In the genomic region with DNA sequence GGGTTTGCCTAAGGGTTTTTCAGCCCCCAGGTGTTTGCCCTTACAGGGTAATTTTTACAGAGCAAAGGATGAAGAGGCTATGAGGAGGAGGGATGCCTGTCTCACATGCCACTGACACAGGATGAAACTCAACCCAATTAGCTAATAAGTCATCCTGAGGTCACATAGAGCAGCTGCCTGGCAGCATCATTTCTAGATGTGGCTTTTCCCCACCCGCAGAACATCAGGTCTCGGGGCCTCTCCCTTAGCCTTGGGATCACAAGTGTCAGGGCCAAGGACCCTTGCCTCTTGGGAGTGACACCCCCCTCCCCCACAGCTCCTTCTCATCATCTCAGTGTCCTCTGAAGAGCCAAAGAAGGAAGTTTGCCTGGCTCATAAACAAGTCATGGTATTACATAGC, we compare ENCODE assay signal across 15 mouse cellular contexts.
"Had no signal": no experiment of that assay in that cellular context is flagged by ENCODE, and none has a peak within 500 bp of the region (broad histone marks: within the 10 kb centered on the region; RNA-seq: fewer than 3 reads in every experiment).

No protein-coding gene starts in this region.

- H3K4me3 ChIP-seq: megakaryocyte, embryonic 14.5 days; midbrain, embryonic 13.5 days; midbrain, embryonic 15.5 days; neural tube, embryonic 12.5 days; stomach, embryonic 15.5 days had no signal

- H3K27me3 ChIP-seq: megakaryocyte, embryonic 14.5 days; midbrain, embryonic 13.5 days; midbrain, embryonic 15.5 days; neural tube, embryonic 12.5 days; stomach, embryonic 15.5 days had no signal

- H3K4me2 ChIP-seq: midbrain, embryonic 11.5 days; midbrain, embryonic 13.5 days; midbrain, embryonic 15.5 days; neural tube, embryonic 12.5 days; stomach, embryonic 15.5 days had no signal

- DNase-seq: lung, adult 2 months; lung, postnatal 14 days; lung, postnatal 36 days; right cerebral cortex, postnatal 14 days; thymus, adult 2 months; thymus, postnatal 25 days; thymus, postnatal 4 days had no signal

- H3K4me1 ChIP-seq: midbrain, embryonic 13.5 days; midbrain, embryonic 15.5 days; neural tube, embryonic 12.5 days; stomach, embryonic 15.5 days had no signal

- H3K9me3 ChIP-seq: megakaryocyte, embryonic 14.5 days; midbrain, embryonic 13.5 days; midbrain, embryonic 15.5 days; neural tube, embryonic 12.5 days; stomach, embryonic 15.5 days had no signal

- H3K36me3 ChIP-seq: midbrain, embryonic 13.5 days; midbrain, embryonic 15.5 days; neural tube, embryonic 12.5 days; stomach, embryonic 15.5 days had no signal

- H3K9ac ChIP-seq: midbrain, embryonic 13.5 days; midbrain, embryonic 15.5 days; neural tube, embryonic 12.5 days; stomach, embryonic 15.5 days had no signal

- H3K27ac ChIP-seq: macrophage; midbrain, embryonic 13.5 days; midbrain, embryonic 15.5 days; neural tube, embryonic 12.5 days; stomach, embryonic 15.5 days; stomach, postnatal 0 days had no signal

- ATAC-seq: midbrain, embryonic 13.5 days; midbrain, embryonic 15.5 days had no signal
